ENCODE assay signal across 10 mouse cellular contexts in the genomic region with DNA sequence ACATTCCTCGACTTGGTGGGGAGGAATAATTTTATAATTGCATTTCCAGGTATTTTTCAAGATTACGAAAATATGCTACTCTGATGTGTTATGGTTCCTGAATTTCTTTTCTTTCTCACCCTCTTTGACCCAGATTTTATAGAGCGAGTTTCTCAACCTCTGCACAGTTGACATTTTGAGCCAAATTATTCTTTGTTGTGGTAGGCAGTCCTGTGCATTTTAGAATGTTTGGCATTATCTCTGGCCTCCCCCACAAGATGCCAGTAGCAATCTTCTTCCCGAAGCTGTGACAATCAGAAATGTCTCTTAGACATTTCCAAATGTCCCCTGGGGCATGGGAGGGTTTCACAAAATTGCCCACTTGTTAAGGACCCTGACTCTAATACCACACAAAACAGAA. TPM values are rescaled to one million over a fixed set of nuclear protein-coding genes. Genes with fewer than 3 reads are reported as not detected.
DNase-seq lines count a peak whose midpoint lies in the region; ATAC-seq and TF ChIP-seq lines count a peak whose summit lies in the region.
"Had no signal": no experiment of that assay in that cellular context is flagged by ENCODE, and none has a peak within 500 bp of the region (broad histone marks: within the 10 kb centered on the region; RNA-seq: fewer than 3 reads in every experiment).

No protein-coding gene starts in this region.

- H3K9ac ChIP-seq in heart, postnatal 0 days (replicated peaks; ENCODE audit: low read depth, low read length), result no peak overlapping the region
- H3K9ac ChIP-seq in embryonic facial prominence, embryonic 13.5 days, result no peak overlapping the region
- H3K9ac ChIP-seq in hindbrain, embryonic 13.5 days, result peak overlapping the region; percentile 14; the same call in 1 of the 2 replicates
- peak overlapping the region; percentile 39; the same call in 1 of the 2 replicates for H3K9ac ChIP-seq in midbrain, embryonic 14.5 days (replicated peaks; ENCODE audit: low read length)

- ATAC-seq in heart, postnatal 0 days (ENCODE audit: insufficient read depth, low read depth), result no peak
- ATAC-seq in embryonic facial prominence, embryonic 13.5 days (ENCODE audit: insufficient number of reproducible peaks, insufficient read depth, low FRiP score, low TSS enrichment, low read depth), result no peak
- ATAC-seq in hindbrain, embryonic 13.5 days (ENCODE audit: low FRiP score), result no peak
- no peak for ATAC-seq in midbrain, embryonic 14.5 days (ENCODE audit: low FRiP score, low TSS enrichment)

- H3K4me2 ChIP-seq in heart, postnatal 0 days (ENCODE audit: low read depth, low read length), result peak overlapping the region; percentile 89
- peak overlapping the region; percentile 89 for H3K4me2 ChIP-seq in embryonic facial prominence, embryonic 13.5 days
- H3K4me2 ChIP-seq in hindbrain, embryonic 13.5 days, result peak overlapping the region; percentile 45
- H3K4me2 ChIP-seq in midbrain, embryonic 14.5 days (ENCODE audit: low read length), result peak overlapping the region; percentile 95

- no peak for TF ChIP-seq POLR2A in cerebellum, adult 2 months (IDR thresholded peaks at IDR 0.05; ENCODE audit: borderline replicate concordance, insufficient read depth, low read length)

- H3K4me3 ChIP-seq in heart, postnatal 0 days (ENCODE audit: low read depth, low read length), result peak overlapping the region; percentile 97; the same call in 1 of the 2 replicates
- H3K4me3 ChIP-seq in embryonic facial prominence, embryonic 13.5 days, result no peak overlapping the region
- peak overlapping the region; percentile 7 for H3K4me3 ChIP-seq in hindbrain, embryonic 13.5 days
- H3K4me3 ChIP-seq in midbrain, embryonic 14.5 days (replicated peaks; ENCODE audit: low read depth, low read length), result peak overlapping the region; percentile 17
- no peak overlapping the region for H3K4me3 ChIP-seq in cerebellum, adult 2 months (replicated peaks; ENCODE audit: insufficient read depth, low read depth, low read length)
- H3K4me3 ChIP-seq: left cerebral cortex, adult 2 months had no signal

- no peak for TF ChIP-seq CTCF in heart, postnatal 0 days (IDR thresholded peaks at IDR 0.05; ENCODE audit: low read depth)
- no peak for TF ChIP-seq CTCF in cerebellum, adult 2 months (IDR thresholded peaks at IDR 0.05; ENCODE audit: borderline replicate concordance, insufficient read depth, low read depth, low read length)

- H3K9me3 ChIP-seq in heart, postnatal 0 days (replicated peaks; ENCODE audit: control insufficient read depth, low read length), result no peaks in the 10 kb centered on the region
- no peaks in the 10 kb centered on the region for H3K9me3 ChIP-seq in embryonic facial prominence, embryonic 13.5 days
- no peaks in the 10 kb centered on the region for H3K9me3 ChIP-seq in hindbrain, embryonic 13.5 days
- H3K9me3 ChIP-seq in midbrain, embryonic 14.5 days (ENCODE audit: control insufficient read depth, low read length), result no peaks in the 10 kb centered on the region

- 63% methylated on average over 4 of the region's 4 CpGs for WGBS in heart, postnatal 0 days
- WGBS in embryonic facial prominence, embryonic 13.5 days, result 62% methylated on average over 4 of the region's 4 CpGs
- whole genome bisulfite sequencing in hindbrain, embryonic 13.5 days, result 73% methylated on average over 4 of the region's 4 CpGs
- 67% methylated on average over 4 of the region's 4 CpGs for WGBS in midbrain, embryonic 14.5 days
- WGBS in cerebellum, adult 2 months, result 31% methylated on average over 4 of the region's 4 CpGs

- peaks cover 13% of the 10 kb centered on the region; the same call in 1 of the 2 replicates for H3K4me1 ChIP-seq in heart, postnatal 0 days (ENCODE audit: control insufficient read depth, insufficient read depth)
- peaks cover 39% of the 10 kb centered on the region for H3K4me1 ChIP-seq in embryonic facial prominence, embryonic 13.5 days
- H3K4me1 ChIP-seq in hindbrain, embryonic 13.5 days (replicated peaks), result peaks cover 46% of the 10 kb centered on the region
- peaks cover 27% of the 10 kb centered on the region for H3K4me1 ChIP-seq in midbrain, embryonic 14.5 days (ENCODE audit: control insufficient read depth, insufficient read depth, low read length)
- no peaks in the 10 kb centered on the region for H3K4me1 ChIP-seq in cerebellum, adult 2 months (ENCODE audit: control insufficient read depth, insufficient read depth, low read length)

- no peak for DNase-seq in heart, postnatal 0 days (ENCODE audit: low spot score)
- no peak for DNase-seq in heart, postnatal 36 days
- DNase-seq in midbrain, embryonic 14.5 days, result no peak
- no peak for DNase-seq in cerebellum, adult 11 months
- DNase-seq in cerebellum, adult 2 months, result no peak
- no peak for DNase-seq in urinary bladder, postnatal 36 days (ENCODE audit: low spot score in 2 of 2)
- DNase-seq: adrenal gland, postnatal 14 days had no signal

- H3K27ac ChIP-seq in heart, postnatal 0 days (ENCODE audit: low read depth), result no peak overlapping the region
- H3K27ac ChIP-seq in embryonic facial prominence, embryonic 13.5 days, result no peak overlapping the region
- H3K27ac ChIP-seq in hindbrain, embryonic 13.5 days, result no peak overlapping the region
- no peak overlapping the region for H3K27ac ChIP-seq in midbrain, embryonic 14.5 days (replicated peaks; ENCODE audit: low read depth, low read length)
- H3K27ac ChIP-seq in cerebellum, adult 2 months (ENCODE audit: insufficient read depth, low read length), result no peak overlapping the region
- H3K27ac ChIP-seq: left cerebral cortex, adult 2 months had no signal

- intact Hi-C loops in heart, postnatal 36 days (cut with DNase I), result loop anchor here (10.0 kb wide), 2 partner anchors 719 to 1901 kb away; a partner anchor contains a TSS

- no peaks in the 10 kb centered on the region for H3K27me3 ChIP-seq in heart, postnatal 0 days (ENCODE audit: control insufficient read depth, insufficient read depth, low read length)
- no peaks in the 10 kb centered on the region for H3K27me3 ChIP-seq in embryonic facial prominence, embryonic 13.5 days
- no peaks in the 10 kb centered on the region for H3K27me3 ChIP-seq in hindbrain, embryonic 13.5 days
- no peaks in the 10 kb centered on the region for H3K27me3 ChIP-seq in midbrain, embryonic 14.5 days (ENCODE audit: control insufficient read depth, insufficient read depth, low read length)
- H3K27me3 ChIP-seq in cerebellum, adult 2 months (ENCODE audit: control insufficient read depth, insufficient read depth, low read length), result no peaks in the 10 kb centered on the region

- TF ChIP-seq EP300 in heart, postnatal 0 days (IDR thresholded peaks at IDR 0.05; ENCODE audit: low read depth), result no peak

- 0 out of 2 replicates have a peak, but pooled peaks cover 14% of the 10 kb centered on the region for H3K36me3 ChIP-seq in heart, postnatal 0 days (replicated peaks; ENCODE audit: control insufficient read depth, insufficient read depth, low read length)
- no peaks in the 10 kb centered on the region for H3K36me3 ChIP-seq in embryonic facial prominence, embryonic 13.5 days
- no peaks in the 10 kb centered on the region for H3K36me3 ChIP-seq in hindbrain, embryonic 13.5 days
- H3K36me3 ChIP-seq in midbrain, embryonic 14.5 days (ENCODE audit: control insufficient read depth, insufficient read depth, low read length), result 0 out of 2 replicates have a peak, but pooled peaks cover 5% of the 10 kb centered on the region

RNA-seq across cellular contexts. Expression of a gene that starts 3.5 kb away (rescaled TPM):
- 42.9 and 65.1 TPM in 2 replicates for total RNA-seq in heart, postnatal 0 days (2014; rRNA removed; ENCODE audit: low replicate concordance)
- 23.7 and 27.0 TPM in 2 replicates for polyA plus RNA-seq in heart, postnatal 0 days (2015; fragmentation: Nextera tagmentation; extraction: Ambion mirVana)
- total RNA-seq in heart, postnatal 36 days (2021), result 10 to 100 TPM; 50.9 to 53.6 TPM
- polyA plus RNA-seq in embryonic facial prominence, embryonic 13.5 days (2015; fragmentation: Nextera tagmentation; extraction: Ambion mirVana), result 18.9 and 24.4 TPM in 2 replicates
- 27.1 and 27.2 TPM in 2 replicates for polyA plus RNA-seq in hindbrain, embryonic 13.5 days (2015; fragmentation: Nextera tagmentation; extraction: Ambion mirVana)
- polyA plus RNA-seq in midbrain, embryonic 14.5 days (2014; fragmentation: Nextera tagmentation; extraction: Ambion mirVana), result 29.9 TPM in 2 replicates
- 45.6 and 52.7 TPM in 2 replicates for polyA plus RNA-seq in cerebellum, adult 2 months (2012; rRNA removed)

RNA-seq across cellular contexts. Expression of a gene that starts 25.3 kb away (rescaled TPM):
- 4.0 and 13.4 TPM in 2 replicates for total RNA-seq in heart, postnatal 0 days (2014; rRNA removed; ENCODE audit: low replicate concordance)
- polyA plus RNA-seq in heart, postnatal 0 days (2015; fragmentation: Nextera tagmentation; extraction: Ambion mirVana), result 7.6 and 9.4 TPM in 2 replicates
- total RNA-seq in heart, postnatal 36 days (2021), result 1 to 10 TPM; 4.4 to 5.2 TPM
- 9.1 TPM in 2 replicates for polyA plus RNA-seq in embryonic facial prominence, embryonic 13.5 days (2015; fragmentation: Nextera tagmentation; extraction: Ambion mirVana)
- 39.0 and 45.1 TPM in 2 replicates for polyA plus RNA-seq in hindbrain, embryonic 13.5 days (2015; fragmentation: Nextera tagmentation; extraction: Ambion mirVana)
- 43.0 and 46.7 TPM in 2 replicates for polyA plus RNA-seq in midbrain, embryonic 14.5 days (2014; fragmentation: Nextera tagmentation; extraction: Ambion mirVana)
- polyA plus RNA-seq in cerebellum, adult 2 months (2012; rRNA removed), result 30.5 and 32.5 TPM in 2 replicates

RNA-seq across cellular contexts. Expression of a gene that starts 57.8 kb away (rescaled TPM):
- 24.8 and 28.5 TPM in 2 replicates for total RNA-seq in heart, postnatal 0 days (2014; rRNA removed; ENCODE audit: low replicate concordance)
- polyA plus RNA-seq in heart, postnatal 0 days (2015; fragmentation: Nextera tagmentation; extraction: Ambion mirVana), result 6.9 and 9.2 TPM in 2 replicates
- 10 to 100 TPM in 1 of 2 experiments, 1 to 10 TPM in 1; 5.1 to 15.6 TPM for total RNA-seq in heart, postnatal 36 days (2021)
- polyA plus RNA-seq in embryonic facial prominence, embryonic 13.5 days (2015; fragmentation: Nextera tagmentation; extraction: Ambion mirVana), result 3.8 and 4.2 TPM in 2 replicates
- polyA plus RNA-seq in hindbrain, embryonic 13.5 days (2015; fragmentation: Nextera tagmentation; extraction: Ambion mirVana), result 3.2 and 3.8 TPM in 2 replicates
- polyA plus RNA-seq in midbrain, embryonic 14.5 days (2014; fragmentation: Nextera tagmentation; extraction: Ambion mirVana), result 3.9 and 4.3 TPM in 2 replicates
- 1.5 TPM in 2 replicates for polyA plus RNA-seq in cerebellum, adult 2 months (2012; rRNA removed)

Comparison
In these comparisons a context has a peak if more than half of its experiments do, and no peak if none do; other contexts are left out.
1. H3K4me2 ChIP-seq: peak in every context shown above with its lines; median percentile 95 in midbrain, embryonic 14.5 days; 89 in heart, postnatal 0 days; 89 in embryonic facial prominence, embryonic 13.5 days; 45 in hindbrain, embryonic 13.5 days.
2. H3K4me3 ChIP-seq: peak in heart, postnatal 0 days (single experiment), hindbrain, embryonic 13.5 days (single experiment) and midbrain, embryonic 14.5 days (single experiment); none in embryonic facial prominence, embryonic 13.5 days (single experiment) and cerebellum, adult 2 months (single experiment).
3. H3K9ac ChIP-seq: peak in hindbrain, embryonic 13.5 days (single experiment) and midbrain, embryonic 14.5 days (single experiment); none in heart, postnatal 0 days (single experiment) and embryonic facial prominence, embryonic 13.5 days (single experiment).